Mouse (Mus musculus): ENCODE measurements around the gene Isca1.

DNA sequence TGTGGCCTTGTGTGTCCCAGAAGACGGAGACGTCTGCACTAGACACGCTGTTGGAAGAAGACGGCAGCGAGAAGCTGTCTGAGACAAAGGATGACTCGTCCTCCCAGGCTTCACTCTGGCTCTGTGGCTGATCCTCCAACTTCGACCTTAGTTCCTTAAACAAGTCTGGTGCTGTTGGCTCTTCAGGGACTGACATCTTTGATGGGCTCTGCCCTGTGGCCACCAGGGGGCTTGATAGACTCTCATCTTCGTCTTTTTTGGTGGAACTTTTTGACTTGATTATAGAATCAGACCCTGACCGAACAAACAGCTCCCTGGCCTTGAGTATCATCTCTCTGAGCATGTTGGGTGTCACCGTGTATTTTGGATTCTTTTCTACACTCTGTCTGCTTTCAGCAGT is 27.9 kb downstream of the Isca1 start:
- TF ChIP-seq CTCF (IDR thresholded peaks at IDR 0.05; ENCODE audit: control insufficient read depth, insufficient read depth, low read length) (peak; percentile 50; the same call in 1 of the 2 replicates), POLR2A (IDR thresholded peaks at IDR 0.05; ENCODE audit: borderline replicate concordance, control insufficient read depth, low read depth, low read length) (no peak)
